Mouse (Mus musculus): ENCODE data around the gene Chad.

GRCm38 (mm10) chr11:94566534-94566933, 1.7 kb downstream of the Chad start:
- no peak for TF ChIP-seq POLR2A (IDR thresholded peaks at IDR 0.05; ENCODE audit: control insufficient read depth, extremely low read depth, insufficient read depth, low read length, poor library complexity)
- TF ChIP-seq CTCF (IDR thresholded peaks at IDR 0.05; ENCODE audit: borderline replicate concordance, control insufficient read depth, extremely low read depth, insufficient read depth, low read length, poor library complexity), result no peak

Data from thymus, adult 2 months (tissue).